Mouse (Mus musculus) ovary, adult 18-20 months (tissue): ENCODE measurements at regions not wholly inside any gene's neighbourhood (a gene's known extent, or its start where the extent isn't known, plus 50 kb on each side); places are given as distances from the start of the nearest gene placed in this dataset.

ENCODE experiments used
- DNase-seq: peaks from one replicate; pipeline ENCODE4 v3.0.0; 2022; ENCODE audit warnings: low spot score, mixed read lengths

GRCm38 (mm10) chr8:127908436-127908835, 450.0 kb upstream of the Nrp1 start:
- no peak for DNase-seq

- DNase-seq: no peak
Observed at GRCm38 (mm10) chr8:127909580-127909979, 448.8 kb upstream of the Nrp1 start.

- DNase-seq: no peak
Observed at GRCm38 (mm10) chr8:127914086-127914485, 444.3 kb upstream of the Nrp1 start.

- DNase-seq: no peak
Observed at GRCm38 (mm10) chr8:127914914-127915313, 443.5 kb upstream of the Nrp1 start.

GRCm38 (mm10) chr8:127915591-127916028, 442.8 kb upstream of the Nrp1 start:
- DNase-seq: no peak

- no peak for DNase-seq
Observed at GRCm38 (mm10) chr8:127921925-127922324, 436.5 kb upstream of the Nrp1 start.

- DNase-seq: no peak
Observed at GRCm38 (mm10) chr8:127923321-127923720, 435.1 kb upstream of the Nrp1 start.

GRCm38 (mm10) chr8:127932276-127932675, 426.1 kb upstream of the Nrp1 start:
- DNase-seq: no peak

- no peak for DNase-seq
Observed at GRCm38 (mm10) chr8:127936792-127937435, 421.5 kb upstream of the Nrp1 start.

- DNase-seq: no peak
Observed at GRCm38 (mm10) chr8:127939284-127939985, 419.0 kb upstream of the Nrp1 start.

- no peak for DNase-seq
Observed at GRCm38 (mm10) chr8:127939986-127940359, 418.4 kb upstream of the Nrp1 start.

GRCm38 (mm10) chr8:127942319-127942718, 416.1 kb upstream of the Nrp1 start:
- no peak for DNase-seq

- no peak for DNase-seq
Observed at GRCm38 (mm10) chr8:127944955-127945498, 413.4 kb upstream of the Nrp1 start.

- no peak for DNase-seq
Observed at GRCm38 (mm10) chr8:127957571-127957970, 400.8 kb upstream of the Nrp1 start.

- DNase-seq: no peak
Observed at GRCm38 (mm10) chr8:127958351-127959044, 399.9 kb upstream of the Nrp1 start.

- DNase-seq: no peak
Observed at GRCm38 (mm10) chr8:127962862-127963261, 395.5 kb upstream of the Nrp1 start.

GRCm38 (mm10) chr8:127963625-127964024, 394.8 kb upstream of the Nrp1 start:
- no peak for DNase-seq

GRCm38 (mm10) chr8:127964801-127965200, 393.6 kb upstream of the Nrp1 start:
- DNase-seq: no peak

GRCm38 (mm10) chr8:127965341-127965740, 393.1 kb upstream of the Nrp1 start:
- DNase-seq: no peak

GRCm38 (mm10) chr8:127968026-127968425, 390.4 kb upstream of the Nrp1 start:
- no peak for DNase-seq

GRCm38 (mm10) chr8:127973194-127973593, 385.2 kb upstream of the Nrp1 start:
- DNase-seq: no peak

- no peak for DNase-seq
Observed at GRCm38 (mm10) chr8:127977746-127978145, 380.7 kb upstream of the Nrp1 start.
